Mouse (Mus musculus): Measurements from ENCODE around the gene Sh3bp5.
A peak's percentile ranks its signal among the peaks of the same experiment; 100 is the strongest.

Gene Sh3bp5

DNA sequence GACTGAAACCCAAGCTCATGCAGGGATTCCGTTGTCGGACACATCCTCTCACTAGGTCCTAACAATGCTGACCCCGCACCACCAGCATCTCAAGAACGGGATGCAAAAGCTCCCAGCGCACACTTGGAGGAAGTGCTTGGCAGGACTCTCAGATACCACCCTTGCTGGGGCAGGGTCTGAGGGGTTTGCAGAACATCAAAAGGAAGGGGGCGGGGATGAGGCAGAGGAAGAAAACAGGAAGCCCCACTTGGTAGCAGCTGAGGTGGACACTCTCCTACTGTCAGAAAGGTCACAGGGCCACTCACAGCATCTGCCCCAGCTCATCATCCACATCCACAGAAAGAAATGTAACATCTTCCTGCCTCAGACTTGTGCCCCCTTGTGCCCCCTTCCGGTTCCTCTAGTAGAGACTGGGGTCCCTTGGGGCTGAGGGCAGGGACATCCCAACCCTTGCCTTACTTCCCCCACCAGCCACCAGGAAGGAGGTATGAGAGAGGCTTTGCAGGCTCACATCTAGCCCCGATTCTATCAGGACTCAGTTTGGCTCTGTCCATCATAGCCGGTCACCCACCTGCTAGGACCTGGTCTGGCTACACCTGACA is 25.7 kb downstream of the Sh3bp5 start:
- DNase-seq (ENCODE audit: low spot score in 2 of 2): peak in 1 of 2 experiments; percentile 36

DNA sequence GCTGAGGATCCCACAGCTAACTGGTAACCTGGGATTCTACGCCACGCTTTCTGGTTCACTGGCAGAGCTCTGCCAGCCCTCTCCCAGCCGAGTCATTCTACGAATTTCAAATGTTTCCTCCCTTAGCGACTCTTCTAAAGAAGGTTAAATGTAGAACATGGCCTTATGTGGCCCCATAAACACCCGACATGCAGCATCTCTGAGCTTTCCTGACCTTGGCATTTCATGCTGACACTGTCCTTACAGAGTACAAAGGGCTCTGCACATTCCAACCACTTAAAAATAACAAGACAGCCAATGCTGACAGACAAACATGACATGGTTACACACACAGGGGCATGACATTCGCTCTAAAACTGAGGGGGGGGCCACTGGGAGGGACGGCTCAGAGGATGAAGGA is 27.2 kb downstream of the Sh3bp5 start:
- no peak for DNase-seq (ENCODE audit: low spot score in 2 of 2)

DNA sequence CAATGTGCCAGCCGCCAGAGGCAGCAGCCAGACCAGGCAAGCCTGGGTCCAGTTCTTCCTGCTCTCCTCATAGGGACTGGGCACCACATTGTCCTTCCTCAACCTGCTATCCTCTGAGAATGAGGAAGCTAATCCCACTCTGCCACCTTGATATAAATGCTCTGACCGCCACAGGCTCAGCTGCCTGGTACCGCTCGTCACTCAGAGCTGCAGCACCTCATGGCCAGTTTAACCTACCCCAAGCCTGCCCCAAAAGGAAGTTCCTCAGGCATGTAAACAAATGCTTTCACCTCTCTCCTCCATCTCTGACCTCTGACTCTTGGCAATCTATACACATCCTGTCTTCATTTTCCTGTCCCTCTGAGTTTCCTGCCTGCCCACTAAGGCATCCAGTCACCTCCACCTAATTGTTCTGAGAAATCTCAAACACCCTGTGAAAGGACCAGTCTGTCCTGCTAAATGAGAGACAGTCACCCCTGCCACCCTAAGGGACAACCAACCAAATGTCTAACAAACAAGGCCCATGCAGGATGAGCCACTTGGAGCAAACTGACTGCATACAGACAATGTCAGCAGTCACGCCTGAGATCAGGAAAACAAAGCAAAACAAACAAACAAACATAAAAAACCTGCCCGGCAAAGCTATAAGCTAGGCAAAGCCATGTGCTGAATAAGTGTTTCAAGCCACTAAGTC is 27.8 kb downstream of the Sh3bp5 start:
- no peak for DNase-seq (ENCODE audit: low spot score in 2 of 2)

DNA sequence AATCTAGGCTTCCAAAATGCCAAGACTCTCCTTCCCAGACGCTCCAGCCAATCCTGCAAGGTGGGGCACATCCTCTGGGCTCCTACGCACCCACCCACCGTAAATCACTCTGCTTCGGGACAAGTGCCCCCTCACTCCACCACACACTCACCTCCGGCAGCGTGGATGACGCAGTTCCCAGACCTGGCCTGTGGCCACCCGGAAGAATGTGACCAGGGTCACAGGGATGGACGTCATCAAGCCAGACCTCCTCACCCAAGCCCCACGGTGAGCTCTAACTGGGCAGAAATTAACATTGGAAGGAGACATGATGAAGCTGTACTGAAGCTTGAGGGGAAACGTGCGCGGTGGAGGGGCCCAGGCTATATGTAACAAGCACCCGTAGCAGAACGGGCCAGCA is 28.7 kb downstream of the Sh3bp5 start:
- no peak for DNase-seq (ENCODE audit: low spot score in 2 of 2)

DNA sequence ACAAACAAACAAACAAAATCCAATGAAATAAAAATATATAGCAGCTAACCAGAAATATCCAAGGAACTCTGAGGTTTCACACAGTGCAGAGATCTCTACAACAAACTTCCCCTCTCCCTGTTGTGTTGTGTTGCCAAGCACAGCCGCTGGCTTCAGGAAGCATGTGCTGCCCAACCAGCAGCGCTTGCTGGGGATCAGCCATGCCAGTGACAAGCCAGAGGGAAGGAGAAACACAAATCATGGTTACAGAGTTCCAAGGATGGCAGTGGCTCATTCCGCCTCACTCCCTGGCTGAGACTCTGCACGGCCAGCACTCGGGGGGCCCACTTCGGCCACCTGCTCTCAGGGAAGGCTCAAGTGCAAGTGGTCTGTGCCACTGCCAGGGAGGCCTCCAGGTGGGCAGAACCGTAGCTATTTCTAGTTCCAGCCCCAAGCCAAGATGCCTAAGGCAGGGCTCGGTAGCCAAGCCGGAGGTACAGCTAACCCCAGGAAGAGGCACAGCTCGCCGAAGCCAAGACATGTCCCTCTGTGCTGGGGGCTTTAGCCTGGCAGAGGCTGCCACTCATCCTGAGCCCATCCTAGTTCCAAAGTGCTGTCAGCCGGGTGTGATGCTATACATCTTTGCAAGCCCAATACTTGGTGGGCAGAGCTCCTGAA is 29.6 kb downstream of the Sh3bp5 start:
- no peak for DNase-seq (ENCODE audit: low spot score in 2 of 2)

DNA sequence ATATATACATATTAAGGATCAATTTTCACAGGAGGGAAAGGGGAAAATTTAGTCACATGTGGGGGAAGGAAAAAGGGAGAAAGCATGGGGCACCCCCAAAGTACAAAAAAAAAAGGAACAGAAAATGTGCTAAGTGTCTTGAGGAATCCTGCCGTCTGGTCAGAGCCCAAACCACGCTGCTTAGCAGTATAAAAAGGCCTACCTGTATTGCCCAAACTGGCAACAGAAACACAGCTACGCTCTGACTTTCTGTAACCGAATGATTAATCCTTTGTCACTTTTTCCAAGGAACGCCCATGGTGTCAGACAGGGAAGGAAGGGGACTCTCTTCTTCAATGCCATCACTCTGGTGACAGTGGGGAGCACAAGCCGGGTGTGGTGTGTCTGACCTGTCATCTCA is 30.2 kb downstream of the Sh3bp5 start:
- DNase-seq (ENCODE audit: low spot score in 2 of 2): no peak

DNA sequence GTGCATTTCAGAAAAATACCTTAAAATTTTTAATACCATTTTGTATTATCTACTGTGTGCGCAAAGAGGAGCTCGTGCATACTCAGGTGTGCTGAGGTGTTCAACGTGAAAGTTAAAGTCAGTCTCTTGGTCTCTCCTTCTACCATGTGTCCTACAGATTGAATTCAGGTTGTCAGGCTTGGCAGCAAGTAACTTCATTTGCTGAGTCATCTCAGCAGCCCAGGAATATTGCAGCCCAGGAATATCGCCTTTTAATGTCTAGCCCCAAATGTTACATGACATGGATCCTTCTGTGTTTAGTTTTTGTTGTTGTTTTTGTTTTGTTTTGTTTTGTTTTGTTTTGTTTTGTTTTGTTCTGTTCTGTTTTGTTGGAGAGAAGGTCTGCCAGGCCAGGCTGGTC is 31.2 kb downstream of the Sh3bp5 start:
- DNase-seq (ENCODE audit: low spot score in 2 of 2): no peak

DNA sequence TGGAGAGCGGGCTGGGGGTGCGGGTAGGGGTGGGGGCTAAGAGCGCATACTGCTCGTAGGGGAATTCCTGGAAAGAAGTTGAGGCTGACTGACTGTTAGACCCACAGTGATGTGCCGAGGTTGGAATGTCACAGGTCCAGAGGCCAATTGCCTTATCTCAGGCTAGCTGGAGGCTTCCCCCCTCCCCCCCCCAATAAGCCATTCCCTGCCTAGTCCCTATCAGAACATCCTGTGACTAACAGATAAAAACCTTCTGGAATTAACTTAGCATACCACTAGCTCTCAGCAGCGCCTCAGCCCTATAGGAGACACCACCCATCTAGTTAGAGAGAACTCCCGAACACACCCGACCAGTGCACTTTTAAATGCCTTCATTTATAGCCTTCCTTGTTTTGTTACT is 31.9 kb downstream of the Sh3bp5 start:
- no peak for DNase-seq (ENCODE audit: low spot score in 2 of 2)

DNA sequence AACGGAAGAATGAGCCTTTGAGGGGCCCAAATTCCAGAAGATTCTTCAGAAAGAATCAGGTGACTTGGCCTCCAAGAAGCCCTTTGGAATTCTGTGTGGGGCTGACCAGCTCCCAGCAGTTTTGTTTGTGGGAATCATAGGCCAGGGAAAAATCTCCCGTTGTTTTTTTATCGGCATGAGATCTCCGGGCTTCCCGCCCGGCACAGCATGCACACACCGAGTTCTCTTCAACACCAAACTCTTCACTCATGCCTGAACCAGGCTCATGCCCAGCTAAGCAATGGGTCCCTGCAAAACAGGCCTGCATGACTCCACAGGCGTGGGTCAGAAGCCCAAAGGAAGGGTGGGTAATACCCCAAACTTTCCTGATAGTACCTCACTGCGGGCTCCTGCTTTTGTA is 32.3 kb downstream of the Sh3bp5 start:
- no peak for DNase-seq (ENCODE audit: low spot score in 2 of 2)

DNA sequence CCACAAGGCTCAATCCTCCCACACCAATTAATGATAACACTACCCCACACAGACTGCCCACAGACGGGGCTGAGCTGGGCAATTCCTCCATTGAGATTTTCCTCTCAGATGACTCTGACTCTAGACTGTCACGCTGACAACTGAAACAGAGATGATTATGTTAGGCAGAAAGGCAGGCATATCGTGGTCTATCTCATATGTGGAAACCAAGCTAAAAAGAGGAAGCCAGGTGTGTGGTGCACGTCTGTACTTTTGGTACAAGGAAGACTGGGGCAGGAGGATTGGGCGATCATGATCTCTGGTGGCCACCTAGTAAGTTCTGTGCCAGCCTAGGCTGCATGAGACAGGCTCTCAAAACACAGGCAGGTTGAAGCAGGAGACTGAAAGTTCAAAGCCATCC is 33.2 kb downstream of the Sh3bp5 start:
- no peak for DNase-seq (ENCODE audit: low spot score in 2 of 2)

DNA sequence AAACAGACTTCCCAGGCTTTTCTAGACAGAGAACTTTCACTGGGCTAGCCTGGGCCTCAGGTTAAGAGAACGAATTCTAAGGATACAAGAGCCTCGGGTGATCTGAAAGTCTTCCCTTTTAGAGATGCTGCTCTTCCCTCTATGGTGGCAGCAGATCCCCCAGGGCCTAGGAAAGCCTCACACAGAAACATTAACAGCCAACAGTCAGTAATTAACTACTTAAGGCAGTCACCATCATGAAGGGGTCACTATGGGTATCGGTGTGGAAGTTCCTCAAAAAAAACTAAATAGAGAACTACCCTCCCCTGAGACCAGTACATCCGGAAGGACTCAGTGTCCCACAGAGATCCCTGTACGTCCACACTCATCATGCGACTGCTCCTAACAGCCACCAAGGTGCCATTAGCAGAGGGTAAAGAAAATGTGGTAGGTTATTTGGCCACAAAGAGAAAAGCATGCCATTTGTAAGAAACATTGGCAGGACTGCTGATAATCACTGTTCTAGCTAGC is 33.9 kb downstream of the Sh3bp5 start:
- DNase-seq (ENCODE audit: low spot score in 2 of 2): no peak

DNA sequence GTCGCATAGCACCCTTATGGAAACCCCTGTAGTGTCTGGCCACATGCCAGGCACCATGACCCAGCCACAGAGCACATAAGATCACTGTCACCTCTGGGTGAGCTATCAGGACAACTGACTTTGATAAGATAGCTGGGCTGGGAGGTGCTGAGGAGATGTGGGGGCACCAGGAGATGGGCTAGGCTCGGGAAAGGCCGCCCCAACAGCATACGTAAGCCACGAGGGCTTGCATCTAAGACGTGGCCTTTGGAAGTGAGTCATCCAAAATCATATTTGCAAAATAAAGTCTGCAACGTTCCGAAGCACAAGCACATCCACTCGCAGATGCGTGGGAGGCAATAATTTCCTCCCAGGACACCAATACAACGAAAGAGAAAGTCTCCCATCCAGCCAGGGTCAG is 35.0 kb downstream of the Sh3bp5 start:
- DNase-seq (ENCODE audit: low spot score in 2 of 2): no peak

DNA sequence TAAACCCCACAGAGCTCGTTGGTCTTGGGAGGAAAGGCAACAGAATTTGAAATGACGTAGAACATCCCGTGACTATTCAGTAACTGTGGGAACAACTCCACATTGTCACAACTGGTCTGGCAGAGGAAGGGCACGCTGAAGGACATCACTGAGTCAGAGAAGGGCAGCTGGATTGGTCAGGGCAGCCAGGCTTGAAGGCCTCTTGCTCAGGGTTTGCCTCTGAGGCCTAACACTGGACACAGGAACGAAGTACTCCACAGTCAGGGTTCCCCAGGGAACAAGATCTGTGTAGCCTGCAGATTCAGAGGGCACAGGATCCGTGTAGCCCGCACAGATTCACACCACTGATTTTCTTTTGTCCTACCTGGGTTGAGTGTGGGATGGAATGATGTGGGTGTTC is 35.6 kb downstream of the Sh3bp5 start:
- no peak for DNase-seq (ENCODE audit: low spot score in 2 of 2)

DNA sequence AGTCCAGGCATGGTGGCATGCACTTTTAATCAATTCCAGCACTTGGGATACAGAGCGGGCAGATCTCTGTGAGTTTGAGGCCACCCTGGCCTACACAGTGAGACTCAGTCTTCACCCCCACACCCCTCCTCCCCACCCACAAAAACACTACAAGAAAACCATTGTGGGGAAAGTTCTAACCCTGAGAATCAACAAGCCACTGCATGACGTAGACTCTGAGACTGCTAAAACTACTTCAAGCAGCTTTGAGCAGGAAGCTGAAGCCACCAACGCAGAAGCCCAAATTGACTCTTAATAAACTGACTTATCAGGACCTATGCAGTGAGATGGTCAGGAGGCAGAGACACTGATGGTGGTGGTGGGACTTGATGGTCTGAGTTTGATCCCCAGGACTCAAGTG is 36.6 kb downstream of the Sh3bp5 start:
- no peak for DNase-seq (ENCODE audit: low spot score in 2 of 2)

DNA sequence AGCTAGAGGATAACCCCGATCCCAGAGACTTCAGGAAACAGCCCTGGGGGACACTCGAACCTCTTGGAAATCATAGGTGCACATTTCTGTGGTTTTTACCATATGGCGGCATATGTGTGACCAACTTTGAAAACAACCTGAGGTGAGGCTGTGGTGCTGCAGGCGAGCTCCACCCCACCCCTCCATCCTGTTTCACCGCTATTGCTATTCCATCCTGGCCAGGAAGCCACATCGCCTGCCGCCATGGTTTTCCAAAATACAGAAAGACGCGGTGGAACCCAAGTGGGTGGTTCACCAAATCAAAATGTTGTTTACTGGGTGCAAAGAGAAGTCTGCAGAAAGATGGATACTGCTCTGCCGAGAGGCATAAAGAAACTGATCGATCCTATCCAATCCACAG is 37.1 kb downstream of the Sh3bp5 start:
- no peak for DNase-seq (ENCODE audit: low spot score in 2 of 2)

DNA sequence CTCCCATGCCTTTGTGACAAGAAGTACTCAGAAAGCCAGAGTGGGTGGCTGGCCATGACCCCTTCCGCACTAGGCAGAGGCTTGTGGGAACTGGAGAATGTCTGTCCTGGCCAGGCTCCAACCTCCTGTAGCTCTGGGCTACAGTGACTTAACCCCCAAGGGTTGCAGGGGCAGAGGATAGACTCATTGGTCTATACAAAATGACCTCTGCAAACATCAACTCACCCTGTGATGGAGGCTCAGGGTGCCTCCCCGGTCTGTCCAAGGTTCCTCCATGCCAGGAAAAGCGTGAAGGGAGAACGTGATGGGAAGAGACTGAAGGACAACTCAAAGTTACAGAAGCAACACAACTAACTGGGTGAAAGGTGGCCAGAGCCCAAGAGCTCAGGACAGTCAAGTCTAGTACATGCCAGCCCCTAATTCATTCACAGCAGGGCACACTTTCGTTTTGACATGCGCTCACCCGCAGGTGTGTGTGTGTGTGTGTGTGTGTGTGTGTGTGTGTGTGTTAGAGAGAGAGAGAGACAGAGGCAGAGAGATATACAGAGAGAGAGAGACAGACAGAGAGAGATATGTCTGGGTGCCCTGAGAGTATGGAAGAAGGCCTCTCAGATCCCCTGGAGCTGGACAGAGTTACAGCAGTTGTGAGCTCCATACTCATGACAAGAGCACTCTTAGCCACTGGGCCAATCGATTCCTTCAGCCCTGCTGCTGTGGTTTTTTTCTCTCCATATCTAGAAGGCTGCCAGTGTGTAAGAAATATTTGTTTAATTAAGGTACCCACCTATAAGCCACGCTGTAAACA is 37.9 kb downstream of the Sh3bp5 start:
- DNase-seq (ENCODE audit: low spot score in 2 of 2): no peak

DNA sequence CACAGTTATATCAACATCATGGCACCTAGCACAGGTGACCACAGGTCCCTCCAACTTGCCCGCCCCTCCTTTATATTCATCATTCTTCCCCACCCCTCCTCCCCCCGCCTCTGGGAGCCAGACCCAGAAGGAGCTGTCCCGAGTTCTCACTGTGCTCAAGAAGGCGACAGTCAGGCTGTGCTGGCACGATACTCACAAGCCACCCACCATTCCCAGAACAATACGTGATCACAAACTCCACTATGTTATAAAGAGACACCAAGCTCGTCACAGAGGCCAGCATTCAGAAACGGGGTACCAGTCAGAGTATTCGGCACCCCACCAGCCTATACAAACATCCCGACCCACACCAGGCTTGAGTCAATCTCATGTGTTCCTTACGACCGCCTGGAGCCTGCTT is 38.5 kb downstream of the Sh3bp5 start:
- no peak for DNase-seq (ENCODE audit: low spot score in 2 of 2)

DNA sequence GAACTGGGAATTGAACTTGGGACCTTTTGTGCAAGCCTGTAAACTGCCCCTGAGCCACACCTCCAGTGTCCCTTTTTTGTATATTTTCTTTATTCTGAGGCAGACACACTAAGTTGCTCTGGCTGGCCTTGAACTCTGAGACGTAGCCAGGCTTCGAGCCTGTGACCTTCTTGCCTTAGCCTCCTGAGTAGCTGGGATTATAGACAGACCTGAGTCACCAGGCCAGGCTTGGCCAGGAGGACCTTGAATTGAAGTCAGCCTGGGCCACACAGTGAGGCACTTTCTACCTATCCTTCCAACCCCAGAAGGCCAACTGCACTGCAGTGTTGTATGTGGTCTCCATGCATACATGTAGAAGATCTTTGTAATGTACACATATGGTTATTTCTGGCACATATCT is 39.5 kb downstream of the Sh3bp5 start:
- no peak for DNase-seq (ENCODE audit: low spot score in 2 of 2)

DNA sequence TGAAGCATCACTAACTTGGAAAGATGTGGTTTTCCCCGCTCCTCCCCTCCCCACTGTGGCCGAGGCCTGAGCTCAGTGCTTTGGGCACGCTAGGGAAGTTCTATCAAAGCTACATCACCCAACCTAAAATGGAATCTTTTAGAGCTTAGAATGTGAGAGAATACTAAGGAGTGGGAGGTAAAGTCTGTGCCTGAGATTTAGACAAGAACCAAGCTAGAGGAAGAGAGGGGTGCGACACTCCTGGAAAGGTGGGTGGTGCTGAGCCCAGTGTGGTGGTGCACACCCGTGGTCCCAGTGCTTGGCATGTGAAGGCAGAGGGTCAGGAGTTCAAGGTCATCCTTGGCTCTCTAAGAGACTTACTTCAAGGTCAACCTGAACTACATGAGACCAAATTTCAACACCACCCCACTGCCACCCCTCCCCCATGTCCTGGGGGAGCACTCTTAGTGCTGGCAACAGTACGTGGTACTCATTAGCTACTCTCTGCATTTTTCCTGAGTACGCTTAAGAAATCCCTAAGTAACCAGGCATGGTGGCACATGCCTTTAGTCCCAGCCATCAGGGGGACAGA is 40.2 kb downstream of the Sh3bp5 start:
- DNase-seq (ENCODE audit: low spot score in 2 of 2): no peak

DNA sequence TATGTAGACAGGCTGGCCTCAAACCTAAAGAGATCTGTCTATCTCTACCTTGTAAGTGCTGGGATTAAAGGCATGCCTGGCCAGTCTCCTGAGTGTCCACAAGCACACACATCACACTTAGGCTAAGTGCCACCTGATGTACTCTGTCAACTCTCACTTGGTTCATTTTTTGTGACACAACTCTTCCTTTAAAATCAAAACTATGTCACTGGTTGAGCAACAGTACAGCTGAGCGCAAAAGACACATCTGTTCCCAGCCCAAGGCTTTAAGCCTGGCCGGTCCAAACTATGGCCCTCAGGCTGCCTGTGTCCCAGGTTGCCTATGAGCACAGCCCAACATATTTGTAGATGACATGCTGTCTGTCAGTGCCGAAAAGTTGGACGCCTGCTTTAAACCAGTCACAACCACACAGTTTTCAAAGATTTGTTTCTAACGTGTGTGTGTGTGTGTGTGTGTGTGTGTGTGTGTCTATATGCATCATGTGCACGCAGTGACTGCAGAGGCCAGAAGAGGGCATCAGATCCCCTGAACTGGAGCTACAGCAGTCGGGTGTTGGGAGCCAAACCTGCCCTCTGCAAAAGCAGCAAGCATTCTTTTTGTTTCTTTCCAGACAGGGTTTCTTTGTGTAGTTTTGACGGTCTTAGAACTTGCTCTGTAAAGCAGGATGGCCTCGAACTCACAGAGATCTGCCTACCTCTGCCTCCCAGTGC is 40.9 kb downstream of the Sh3bp5 start:
- DNase-seq (ENCODE audit: low spot score in 2 of 2): no peak

DNA sequence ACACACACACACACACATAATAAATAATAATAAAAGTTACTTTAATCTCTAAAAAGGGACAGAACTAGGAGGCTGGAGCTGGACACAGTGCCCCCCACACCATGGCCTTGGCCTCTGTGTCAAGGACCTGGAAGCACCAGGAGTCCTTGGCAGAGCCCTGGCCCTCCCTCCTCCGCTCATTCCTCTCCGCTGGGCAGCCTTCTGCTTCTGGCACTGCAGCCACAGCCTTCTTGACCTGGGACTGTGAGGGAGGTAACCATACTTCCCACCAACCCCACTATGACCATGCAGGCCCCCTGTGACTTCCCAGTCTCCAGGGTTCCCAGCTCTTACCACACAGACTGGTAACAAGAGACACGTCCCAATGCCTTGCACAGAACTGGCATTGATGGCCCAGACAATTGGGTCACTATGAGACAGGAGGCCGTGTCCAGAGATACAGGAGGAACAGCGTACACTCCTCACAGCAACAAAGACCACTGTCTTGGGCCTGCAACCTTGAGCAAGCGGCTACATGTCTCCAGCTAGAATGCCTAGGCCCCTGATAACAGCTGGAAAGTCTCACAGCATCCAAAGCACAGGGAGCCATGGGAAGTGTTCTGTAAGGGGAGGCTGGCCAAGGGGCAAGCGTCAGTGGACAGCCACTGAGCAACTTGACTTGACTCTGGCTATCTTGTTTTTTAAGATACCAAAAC is 41.8 kb downstream of the Sh3bp5 start:
- DNase-seq (ENCODE audit: low spot score in 2 of 2): no peak

Measured in right cerebral cortex, postnatal 10 days (tissue).